Mouse (Mus musculus): ENCODE data around the gene Arsb.

The Arsb gene

DNA sequence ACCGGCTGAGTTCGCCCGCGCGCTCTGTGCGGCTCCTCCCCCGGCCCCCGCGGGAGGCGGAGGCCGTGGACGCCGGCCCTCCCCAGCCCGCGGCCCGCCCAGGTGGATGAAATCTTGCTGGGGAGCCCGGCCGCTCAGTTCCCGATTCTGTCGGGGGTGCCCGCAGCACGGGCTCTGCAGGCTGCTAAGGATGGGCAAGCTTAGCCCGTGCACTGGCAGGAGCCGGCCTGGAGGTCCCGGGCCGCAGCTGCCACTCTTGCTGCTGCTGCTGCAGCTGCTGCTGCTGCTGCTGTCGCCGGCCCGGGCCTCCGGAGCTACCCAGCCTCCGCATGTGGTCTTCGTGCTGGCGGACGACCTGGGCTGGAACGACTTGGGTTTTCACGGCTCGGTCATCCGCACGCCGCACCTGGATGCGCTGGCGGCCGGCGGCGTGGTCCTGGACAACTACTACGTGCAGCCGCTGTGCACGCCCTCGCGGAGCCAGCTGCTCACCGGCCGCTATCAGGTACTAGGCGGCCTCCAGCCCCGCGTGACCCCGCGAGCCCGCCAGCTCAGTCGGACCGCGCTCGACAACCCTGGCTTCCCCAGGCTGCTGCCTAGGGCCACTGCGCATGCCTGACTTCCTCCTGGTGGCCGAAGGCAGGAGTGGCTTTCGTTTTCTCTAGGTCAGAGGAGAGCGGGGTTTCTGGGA is at the start of gene Arsb:
Arsb (plus strand) TSS at position 43 of the 691 bp plus-strand sequence.
- peak; percentile 86 for DNase-seq (ENCODE audit: low spot score)

DNA sequence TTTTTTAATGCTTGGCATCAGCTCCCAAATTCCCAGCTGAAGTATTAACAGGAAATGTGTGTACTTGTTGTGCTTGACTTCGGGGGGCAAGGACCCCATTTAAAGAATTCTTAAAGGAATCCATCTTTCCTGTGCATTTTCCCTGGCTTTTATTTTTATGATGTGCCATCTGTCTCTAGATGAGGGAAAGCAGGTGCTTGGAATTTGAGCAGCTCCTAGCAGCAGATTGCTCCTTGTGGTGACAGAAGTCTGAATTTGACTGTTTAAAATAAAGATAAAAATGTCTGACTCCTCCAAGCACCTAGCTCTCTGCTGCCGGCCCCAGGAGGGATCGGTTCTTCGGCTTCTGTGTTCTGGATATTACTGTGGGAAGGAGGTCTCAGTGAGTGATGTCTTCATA is 49.5 kb upstream of the Arsb start:
- no peak for DNase-seq (ENCODE audit: low spot score)

DNA sequence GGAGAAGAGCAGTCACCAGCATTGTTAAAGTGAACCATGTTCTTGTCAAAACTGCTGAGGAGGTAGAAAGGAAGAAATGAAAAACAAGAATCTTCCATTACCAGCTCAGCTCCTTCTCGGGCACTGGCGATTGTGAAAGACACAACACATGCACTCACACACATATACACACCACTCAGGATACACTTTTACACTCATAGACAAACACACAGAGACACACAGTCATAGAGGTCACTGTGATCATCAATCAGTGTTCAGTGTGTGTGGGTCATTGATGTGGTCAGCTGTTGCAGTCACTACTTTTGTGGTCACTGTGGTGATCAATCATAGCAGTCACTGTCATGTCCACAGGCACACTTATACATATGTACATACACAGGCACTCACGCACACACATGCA is 48.0 kb upstream of the Arsb start:
- no peak for DNase-seq (ENCODE audit: low spot score)

DNA sequence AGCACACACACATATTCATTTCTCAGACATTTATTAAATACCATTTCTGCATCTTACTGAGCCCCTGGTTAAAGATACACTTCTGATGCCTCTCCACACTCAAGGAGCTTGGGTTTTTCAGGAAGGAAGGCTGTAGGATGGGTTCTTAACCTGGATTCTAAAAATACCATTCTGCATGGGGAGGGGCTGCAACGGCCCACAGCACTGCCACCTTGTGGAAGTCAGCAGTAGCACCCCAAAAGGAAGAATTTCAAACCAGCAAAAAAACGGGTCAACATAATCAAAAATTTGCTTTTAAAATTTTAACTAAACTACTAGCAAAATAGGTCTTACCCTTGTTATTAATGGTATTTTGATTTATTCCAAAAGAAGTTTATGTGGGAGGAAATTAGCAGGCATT is 47.2 kb upstream of the Arsb start:
- peak; percentile 46 for DNase-seq (ENCODE audit: low spot score)

DNA sequence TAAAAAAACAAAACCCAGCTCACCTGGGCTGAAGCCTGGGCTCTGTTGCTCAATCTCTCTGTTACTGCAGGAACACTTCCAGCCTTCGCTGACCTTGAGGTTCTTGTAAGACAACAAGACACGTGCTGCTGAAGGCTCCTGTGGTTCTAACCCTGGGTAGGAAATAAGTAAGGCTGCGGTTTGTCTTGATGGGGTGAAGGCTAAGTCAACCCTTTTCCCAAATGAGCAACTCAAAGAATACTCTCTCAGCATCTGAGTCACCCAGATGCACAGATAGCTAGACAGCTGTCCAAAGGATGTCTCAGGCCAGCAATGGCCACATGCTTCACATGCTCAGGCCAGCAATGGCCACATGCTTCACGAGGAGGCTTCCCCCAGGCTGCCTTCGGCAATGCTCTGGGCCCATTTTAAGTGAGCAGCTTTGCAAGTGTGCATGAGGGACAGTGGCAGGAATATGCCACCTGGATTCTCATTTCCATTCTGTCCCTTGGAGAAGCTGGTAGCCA is 36.2 kb upstream of the Arsb start:
- no peak for DNase-seq (ENCODE audit: low spot score)

DNA sequence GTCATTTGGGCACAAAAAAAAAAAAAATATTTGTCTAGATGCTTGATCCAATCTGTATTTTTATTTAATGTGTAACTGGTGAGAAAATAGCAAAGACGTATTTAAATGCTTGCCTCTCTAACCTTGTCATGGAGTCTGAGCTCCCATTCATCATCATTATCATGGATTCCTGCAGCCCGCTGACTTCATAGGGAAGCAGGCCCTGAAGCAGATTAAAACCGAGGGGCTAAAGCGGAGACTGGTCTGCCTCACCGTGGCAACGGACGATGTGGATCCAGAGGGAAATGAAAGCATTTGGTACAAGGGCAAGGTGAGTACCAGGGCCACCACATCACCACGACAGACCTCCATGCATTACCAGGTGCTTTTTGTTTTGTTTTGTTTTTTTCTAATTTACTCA is 27.3 kb upstream of the Arsb start:
- no peak for DNase-seq (ENCODE audit: low spot score)

DNA sequence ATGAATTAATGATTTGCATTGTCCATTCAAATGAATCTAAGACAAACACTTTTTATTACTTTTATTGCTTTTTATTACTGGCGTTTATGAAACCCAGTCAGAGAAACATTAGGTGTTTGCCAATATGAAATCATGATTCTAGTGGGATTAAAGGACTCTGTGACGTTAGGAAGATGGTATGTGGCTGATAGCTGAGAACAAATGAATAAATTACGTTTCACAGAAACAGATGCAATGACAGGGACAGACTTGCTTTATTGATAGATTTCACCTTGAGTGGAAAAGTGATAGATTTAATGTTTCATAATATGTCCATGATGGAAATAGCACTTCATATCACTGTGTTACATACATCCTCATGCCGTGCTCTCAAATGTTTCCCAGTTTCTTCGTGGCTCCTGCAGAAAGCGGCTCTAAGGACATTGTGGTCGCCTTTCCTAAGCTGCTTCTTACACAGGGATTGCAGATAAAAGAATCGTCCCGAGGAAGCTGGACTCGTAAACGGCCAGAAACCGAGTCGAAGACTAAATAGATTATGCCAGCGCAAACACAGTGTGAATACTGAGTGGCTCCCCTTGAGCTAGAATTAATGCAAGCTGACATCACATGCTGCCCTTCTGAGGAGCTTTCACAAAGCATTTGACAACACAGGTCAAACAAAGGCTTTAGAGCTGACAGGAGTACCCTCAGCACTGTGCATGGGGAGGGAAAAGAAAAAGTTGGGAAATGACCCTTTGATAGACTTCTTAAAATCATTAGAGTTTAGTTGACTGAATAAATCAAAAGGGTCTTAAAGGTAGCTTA is 18.6 kb upstream of the Arsb start:
- no peak for DNase-seq (ENCODE audit: low spot score)

DNA sequence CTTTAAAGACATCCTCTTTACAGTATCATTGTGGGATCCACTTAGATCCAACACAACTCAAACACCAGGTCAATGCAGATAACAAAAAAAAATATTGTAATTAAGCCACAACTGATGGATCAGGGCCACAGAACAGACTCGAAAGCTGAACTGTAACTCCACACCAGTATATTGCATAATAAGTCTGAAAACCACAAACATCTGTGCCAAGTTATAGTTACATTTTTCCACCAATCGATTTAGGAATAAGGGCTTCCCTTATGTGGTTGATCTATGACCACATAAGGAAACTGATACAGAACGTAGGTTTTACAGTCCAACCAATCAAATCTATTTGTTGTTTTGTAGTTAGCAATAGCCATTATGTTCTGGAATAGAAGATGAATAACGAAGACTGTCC is 16.3 kb upstream of the Arsb start:
- no peak for DNase-seq (ENCODE audit: low spot score)

DNA sequence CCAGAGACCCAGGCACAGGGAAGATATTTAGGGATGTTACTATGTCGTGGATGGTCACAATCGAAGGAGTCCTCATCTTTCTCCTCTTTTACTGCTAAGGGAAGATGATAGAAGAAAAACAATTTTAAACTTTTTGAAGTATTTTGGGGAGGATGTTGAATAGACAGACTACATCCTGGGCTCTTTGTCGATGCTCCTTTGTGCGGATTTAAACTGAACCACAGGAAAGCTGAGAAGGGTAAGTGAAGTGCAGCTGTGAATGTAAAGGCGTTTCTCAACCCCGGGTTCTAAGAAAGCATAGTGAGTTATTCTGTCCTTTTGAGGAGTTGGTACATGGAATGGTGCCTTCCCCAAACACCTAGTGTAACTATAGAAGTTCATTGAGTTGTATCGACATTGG is 14.8 kb upstream of the Arsb start:
- no peak for DNase-seq (ENCODE audit: low spot score)

DNA sequence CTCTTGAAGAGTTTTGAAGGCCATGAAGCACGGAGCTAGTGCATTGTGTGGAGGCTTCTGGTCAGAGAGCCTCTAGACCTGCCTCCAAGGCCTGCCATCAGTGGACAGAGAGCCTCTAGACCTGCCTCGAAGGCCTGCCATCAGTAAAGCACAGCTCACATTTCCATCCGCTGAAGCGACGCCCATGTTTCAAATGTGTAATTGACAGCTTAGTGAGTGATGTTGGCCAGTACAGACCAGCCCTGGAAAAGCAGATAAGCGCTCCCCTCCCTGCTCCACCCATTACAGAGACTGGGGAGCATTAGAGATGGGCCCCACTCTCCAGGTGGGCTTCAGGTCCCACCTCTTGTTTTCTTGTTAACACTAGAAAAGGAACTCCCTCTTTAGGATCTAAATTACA is 13.9 kb upstream of the Arsb start:
- DNase-seq (ENCODE audit: low spot score) = no peak

DNA sequence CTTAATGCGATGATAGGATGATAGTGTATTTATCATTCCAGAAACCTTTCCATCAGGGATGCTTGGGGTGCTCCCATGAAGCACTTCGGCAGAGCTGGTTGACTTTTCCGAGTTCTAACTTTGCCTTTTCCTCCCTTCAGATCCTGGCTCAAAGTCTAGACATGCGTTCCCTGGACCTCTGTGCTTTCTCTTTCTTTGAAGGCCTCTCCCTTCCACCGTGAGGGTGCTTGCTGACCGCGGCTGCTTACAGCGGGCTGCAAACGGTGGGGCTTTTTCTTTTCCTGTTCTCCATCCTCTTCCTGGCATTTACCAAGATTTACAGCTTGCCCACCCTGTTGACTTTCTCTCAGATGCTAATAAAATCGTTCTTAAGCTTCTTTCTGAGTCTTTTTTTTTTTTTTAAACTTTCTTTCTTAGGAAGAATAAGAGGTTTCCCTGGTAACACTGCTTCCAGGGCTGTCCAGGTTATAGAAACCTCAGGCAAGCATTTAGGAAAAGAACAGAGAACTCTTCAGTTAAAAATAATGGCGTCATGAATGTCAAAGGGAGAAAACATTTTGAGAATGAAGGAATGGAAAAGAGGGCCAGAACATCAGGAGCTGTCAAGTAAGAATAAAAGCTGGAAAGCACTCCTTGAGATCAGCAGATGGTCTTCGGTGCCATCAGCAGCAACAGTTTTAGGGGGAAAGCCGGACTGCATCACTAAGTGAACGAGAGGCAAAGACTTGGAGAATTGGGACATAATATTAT is 13.1 kb upstream of the Arsb start:
- DNase-seq (ENCODE audit: low spot score) = no peak

DNA sequence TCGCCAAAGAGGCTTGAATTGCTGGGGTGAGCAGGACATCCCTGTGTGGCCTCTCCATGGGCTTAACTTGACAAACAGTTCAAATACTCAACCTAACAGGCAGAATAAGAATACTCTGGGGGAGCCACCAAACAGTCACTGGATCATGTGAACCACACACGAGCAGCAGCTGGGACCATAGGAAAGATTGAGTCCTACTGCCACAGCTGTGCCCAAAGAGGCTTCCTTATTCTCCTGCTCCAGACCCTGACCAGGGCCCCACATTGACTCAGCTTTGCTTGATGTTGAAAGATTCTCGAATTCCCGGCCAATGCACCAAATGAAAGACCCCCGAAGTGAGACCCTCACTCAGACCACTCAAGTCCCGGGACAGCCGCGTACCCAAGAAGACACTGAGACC is 9.6 kb upstream of the Arsb start:
- DNase-seq (ENCODE audit: low spot score) = no peak

DNA sequence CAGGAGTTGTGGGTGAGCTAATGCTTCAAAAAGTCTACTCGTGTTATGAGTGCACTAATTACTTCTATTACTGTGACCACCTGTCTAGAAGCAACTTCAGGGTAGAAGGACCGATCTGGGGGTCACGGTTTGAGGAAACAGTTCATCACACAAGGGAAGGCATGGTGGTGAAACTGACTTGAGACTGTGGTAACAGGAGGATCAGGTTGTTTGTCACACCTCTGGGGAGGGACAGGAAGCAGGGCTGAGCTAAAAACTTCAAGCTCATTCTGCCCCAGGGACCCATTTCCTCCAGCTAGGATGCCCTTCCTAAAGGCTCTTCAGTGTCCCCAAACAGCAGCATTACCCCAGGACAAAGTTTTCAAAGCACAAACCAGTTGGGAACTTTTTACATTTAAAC is 8.6 kb upstream of the Arsb start:
- no peak for DNase-seq (ENCODE audit: low spot score)

DNA sequence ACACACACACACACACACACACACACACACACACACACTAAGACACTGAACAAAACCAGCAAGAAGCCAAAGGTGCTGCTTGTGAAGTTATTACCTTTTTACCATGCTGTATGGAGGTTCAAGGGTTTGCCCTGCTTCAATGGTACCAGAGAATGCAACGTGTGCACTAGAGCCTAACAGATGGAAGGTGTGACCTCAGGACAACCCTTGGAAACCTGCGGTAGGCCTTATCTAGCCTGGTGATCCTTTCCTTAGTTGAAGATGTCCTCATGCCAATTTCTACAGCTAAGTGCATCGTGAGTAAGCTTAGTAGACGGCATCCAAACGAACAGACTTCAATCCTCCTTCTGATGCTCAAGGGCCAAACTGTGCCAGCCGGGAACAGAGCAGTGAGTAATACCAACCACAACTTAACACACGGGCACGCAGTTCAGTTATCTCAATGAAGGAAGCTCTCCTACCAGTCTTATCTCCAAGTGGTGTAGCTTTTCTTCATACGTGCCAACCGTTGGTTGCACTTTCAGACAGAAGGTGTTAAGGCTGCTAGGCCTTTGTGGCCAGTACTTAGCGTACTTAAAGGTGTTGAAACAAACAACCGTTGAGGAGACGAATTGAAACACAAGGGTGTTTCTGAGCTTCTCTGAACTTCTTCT is 7.0 kb upstream of the Arsb start:
- no peak for DNase-seq (ENCODE audit: low spot score)

DNA sequence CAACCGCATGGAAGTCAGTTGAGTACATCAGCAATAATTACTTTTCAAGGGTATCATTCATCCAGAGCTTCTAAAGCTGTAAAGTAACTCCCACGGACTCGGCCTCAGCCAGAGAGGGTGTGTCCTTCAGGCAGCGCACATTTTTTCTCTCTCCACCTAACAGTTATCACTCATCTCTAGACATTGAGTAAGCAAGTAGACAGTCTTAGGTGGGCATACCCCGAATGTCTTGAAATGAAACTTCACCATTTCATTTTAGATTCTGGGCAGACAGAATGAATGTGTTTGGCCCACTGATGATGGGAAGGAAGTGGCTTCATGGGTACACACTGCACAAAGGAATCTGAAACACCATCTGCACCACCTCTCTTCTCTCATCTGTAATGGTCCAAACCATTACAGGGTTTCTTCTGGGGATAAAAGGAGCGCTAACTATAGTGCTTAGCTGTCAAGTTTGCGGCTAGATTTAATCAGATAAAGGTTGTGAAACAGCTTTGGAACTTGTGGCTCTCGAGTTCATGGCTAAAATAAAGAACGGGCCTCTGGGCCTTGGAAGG is 321 bp upstream of the Arsb start:
- DNase-seq (ENCODE audit: low spot score) = no peak

DNA sequence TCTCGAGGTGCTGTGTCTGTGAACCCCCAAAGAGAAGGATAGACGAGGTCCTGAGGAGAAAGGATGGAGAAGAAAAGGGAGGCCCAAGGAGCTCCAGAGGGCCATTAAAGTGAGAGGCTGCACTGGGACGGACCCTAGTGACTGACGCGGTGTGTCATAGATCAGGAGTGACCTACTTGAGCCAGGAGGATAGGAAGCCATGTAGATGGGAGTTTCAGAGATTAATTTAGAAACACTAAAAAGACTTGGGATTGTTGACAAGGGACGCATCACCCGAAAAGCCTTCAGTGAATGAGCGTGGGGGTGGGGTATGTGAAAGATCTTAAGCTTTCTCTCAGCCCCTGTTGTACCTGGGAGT is 828 bp downstream of the Arsb start:
- no peak for DNase-seq (ENCODE audit: low spot score)

DNA sequence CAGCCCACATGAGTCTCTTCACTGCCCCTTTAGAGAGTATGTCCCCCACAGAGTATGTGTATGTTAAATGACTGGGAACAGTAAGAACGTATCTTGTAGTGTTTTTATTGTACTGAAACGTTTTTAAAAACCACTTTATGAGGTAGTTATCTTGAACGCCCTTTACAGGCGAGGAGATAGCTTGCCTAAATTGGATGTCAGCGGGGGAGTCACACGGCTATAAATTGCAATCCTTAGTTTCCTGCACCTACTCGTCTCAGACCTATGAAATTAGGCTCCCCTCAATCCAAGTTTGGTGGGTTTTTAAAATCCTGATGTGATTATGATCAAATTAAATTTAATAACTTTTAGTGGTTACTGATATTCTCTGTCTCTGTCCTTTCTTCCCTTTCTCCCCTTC is 1.4 kb downstream of the Arsb start:
- no peak for DNase-seq (ENCODE audit: low spot score)

DNA sequence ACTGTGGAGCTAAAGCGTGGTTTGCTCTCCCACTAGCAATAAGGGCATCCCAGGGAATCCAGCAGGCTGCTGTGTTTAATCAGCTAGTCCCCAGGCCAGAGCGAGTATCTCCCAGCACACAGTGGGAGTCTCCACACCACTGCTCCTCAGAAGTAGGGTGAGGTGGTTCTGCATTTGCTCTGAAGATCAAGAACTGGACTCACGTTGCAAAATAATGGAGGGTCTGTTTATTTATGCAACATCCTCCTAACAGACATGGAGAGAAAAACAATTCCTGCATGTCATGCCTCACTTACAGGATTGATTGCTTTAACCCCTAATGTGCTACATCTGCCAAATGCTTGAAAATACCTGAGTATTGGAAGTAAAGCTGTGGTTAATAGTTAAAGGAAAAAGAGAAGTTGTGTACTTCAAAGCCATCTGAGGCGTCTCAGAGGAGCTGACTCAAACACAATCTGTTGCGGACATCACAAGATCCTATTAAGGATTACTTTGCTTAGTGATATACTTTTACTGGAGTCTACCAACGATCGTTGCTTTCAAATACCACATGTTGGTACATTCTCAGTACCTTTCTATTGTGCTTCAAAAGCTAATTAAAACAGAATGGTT is 2.4 kb downstream of the Arsb start:
- DNase-seq (ENCODE audit: low spot score) = no peak

DNA sequence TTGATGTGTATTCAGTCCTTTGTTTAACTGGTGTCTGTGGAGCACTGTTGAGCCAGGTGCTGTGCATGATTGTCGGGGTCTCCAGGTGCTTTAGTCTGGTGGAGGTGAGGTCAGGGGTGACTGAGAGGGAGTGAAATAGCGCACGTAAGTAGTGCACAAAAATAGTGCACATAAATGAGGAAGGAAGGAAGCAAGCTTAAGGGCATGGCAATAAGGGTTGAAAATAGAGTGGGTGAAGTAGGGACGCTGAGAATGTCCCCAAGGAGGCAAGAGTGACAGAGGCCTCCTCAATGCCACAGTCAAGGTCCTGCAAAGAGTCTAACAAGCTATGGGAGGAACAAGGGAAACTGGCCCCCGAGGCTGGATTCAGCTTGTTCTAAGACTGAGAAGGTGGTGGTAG is 11.4 kb downstream of the Arsb start:
- DNase-seq (ENCODE audit: low spot score) = no peak

DNA sequence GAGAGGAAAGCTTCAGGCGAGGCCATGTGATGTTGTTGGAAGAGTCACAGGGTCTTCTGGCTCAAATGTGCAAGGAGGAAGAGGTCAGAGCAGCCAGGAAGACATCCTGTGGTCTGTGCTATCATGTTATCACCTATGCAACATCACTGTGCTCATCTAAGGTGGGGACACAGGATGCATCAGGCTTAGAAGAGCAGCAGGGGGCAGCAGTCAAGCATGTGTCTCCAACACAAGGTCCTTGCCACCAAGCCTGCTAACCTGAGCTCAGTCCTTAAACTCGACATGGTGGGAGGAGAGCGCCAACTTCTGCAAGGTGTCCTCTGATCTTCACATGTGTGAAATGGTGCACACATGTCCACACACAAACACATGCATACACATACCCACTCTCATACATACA is 13.9 kb downstream of the Arsb start:
- DNase-seq (ENCODE audit: low spot score) = no peak

DNA sequence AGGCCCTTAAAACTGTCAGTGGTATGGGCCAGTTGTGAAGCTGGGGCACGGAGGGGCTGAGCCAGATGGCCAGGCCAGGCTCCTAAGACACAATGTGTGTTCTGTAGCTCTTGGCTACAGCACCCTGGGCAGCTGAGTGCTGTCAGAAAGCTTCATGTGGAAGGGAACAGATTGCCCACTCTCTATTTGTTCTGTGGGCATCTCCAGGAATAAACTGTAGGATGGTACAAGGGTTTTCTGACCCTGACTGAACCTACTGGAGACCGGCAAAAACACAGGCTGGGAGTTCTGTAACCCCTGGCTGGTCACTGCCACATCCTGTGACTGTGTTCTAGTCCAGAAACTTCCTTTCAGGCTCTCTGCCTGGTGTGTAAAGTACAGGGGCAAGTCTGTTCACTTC is 14.6 kb downstream of the Arsb start:
- DNase-seq (ENCODE audit: low spot score) = no peak

DNA sequence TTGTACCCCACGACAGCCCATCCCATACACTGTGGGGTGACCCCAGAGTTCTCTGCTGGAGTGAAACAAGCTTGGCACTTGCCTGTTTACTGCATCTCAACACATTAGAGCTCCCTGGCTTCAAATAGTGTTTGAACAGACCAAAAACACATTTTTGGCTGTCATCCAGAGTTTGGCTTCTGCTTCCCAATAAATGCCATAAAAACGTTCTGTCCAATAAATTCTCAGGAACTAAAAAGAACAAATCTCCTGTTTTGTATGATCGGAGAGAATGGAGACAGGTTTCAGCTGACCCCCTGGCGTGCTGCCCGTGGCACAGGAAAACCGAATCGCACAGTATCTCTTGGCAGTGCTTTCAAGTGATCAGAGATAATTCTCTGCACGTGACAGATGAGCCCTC is 16.2 kb downstream of the Arsb start:
- peak; percentile 42 for DNase-seq (ENCODE audit: low spot score)

Measured in testis, postnatal 10 days (tissue).